Mouse (Mus musculus): ENCODE results near the gene Krtap14. TPM values are rescaled to one million over a fixed set of nuclear protein-coding genes. Genes with fewer than 3 reads are reported as not detected.

The Krtap14 gene
- total and polyA plus RNA-seq, 3 experiments: not detected

GRCm38 (mm10) chr16:88869311-88869710 lies 43.4 kb upstream of the Krtap14 start, which contains the start of gene Krtap19-1:
TSS of gene Krtap19-1 (minus strand) at chr16:88869411.
- Histone ChIP-seq H3K79me2 (replicated peaks; ENCODE audit: control insufficient read depth, extremely low read depth, insufficient read depth, poor library complexity, severe bottlenecking) (no peaks in the 10 kb centered on the region), H3K27ac (ENCODE audit: insufficient read depth, low read depth) (no peak within 1 kb of the TSS), H3K27me3 (replicated peaks) (no peaks in the 10 kb centered on the region), H3K9ac (ENCODE audit: insufficient read depth, low read depth) (no peak within 1 kb of the TSS), H3K4me2 (ENCODE audit: insufficient read depth, low read depth, poor library complexity, severe bottlenecking) (no peak within 1 kb of the TSS), H3K36me3 (replicated peaks in 1 of 2; ENCODE audit: control insufficient read depth in 1 of 2, insufficient read depth in 1 of 2, low read length in 1 of 2) (no peaks in the 10 kb centered on the region), H3K9me3 (replicated peaks; ENCODE audit: low read length) (peaks cover 28% of the 10 kb centered on the region), H3K4me1 (ENCODE audit: control insufficient read depth in 1 of 2, insufficient read depth in 2 of 2) (no peaks in the 10 kb centered on the region), H3K4me3 (replicated peaks in 1 of 3; ENCODE audit: low read depth in 2 of 3, low read length in 2 of 3, poor library complexity in 1 of 3) (no peak within 1 kb of the TSS)
- TF ChIP-seq MEF2A (IDR thresholded peaks at IDR 0.05; ENCODE audit: borderline replicate concordance, low read depth, low read length) (no peak), CHD1 (IDR thresholded peaks at IDR 0.05; ENCODE audit: low read depth, low read length) (no peak), SMC3 (IDR thresholded peaks at IDR 0.05; ENCODE audit: low read depth, low read length) (no peak), RCOR1 (conservative IDR thresholded peaks at IDR 0.05; ENCODE audit: low read depth, low read length) (no peak), E2F4 (IDR thresholded peaks at IDR 0.05; ENCODE audit: insufficient replicate concordance, low read depth, low read length) (no peak), CTCF (conservative IDR thresholded peaks at IDR 0.05 in 1 of 2, IDR thresholded peaks at IDR 0.05 in 1 of 2; ENCODE audit: low read depth in 2 of 2, low read length in 2 of 2) (no peak), POLR2A (IDR thresholded peaks at IDR 0.05; ENCODE audit: low read depth, low read length) (no peak), ZC3H11A (IDR thresholded peaks at IDR 0.05; ENCODE audit: low read depth, low read length) (no peak), ETS1 (conservative IDR thresholded peaks at IDR 0.05; ENCODE audit: low read depth, low read length) (no peak), MYC (IDR thresholded peaks at IDR 0.05; ENCODE audit: low read depth, low read length) (no peak), SIN3A (IDR thresholded peaks at IDR 0.05; ENCODE audit: low read length) (no peak), USF2 (conservative IDR thresholded peaks at IDR 0.05; ENCODE audit: low read depth, low read length) (no peak), TCF12 (IDR thresholded peaks at IDR 0.05; ENCODE audit: low read depth, low read length) (no peak)
- in situ Hi-C loops (cut with MboI; ENCODE audit: low pct_ligation_motif_present, low pct_unique_long_range_greater_than_20kb, low sequenced_read_pairs): no loop called here
- dilution Hi-C loops (cut with MboI; ENCODE audit: extremely low pct_ligation_motif_present, extremely low pct_unique_long_range_greater_than_20kb, low sequenced_read_pairs): no loop called here
- DNase-seq (ENCODE audit: extremely low read depth): no peak

GRCm38 (mm10) chr16:88864887-88865407 lies 39.0 kb upstream of the Krtap14 start:
- no peak overlapping the region for H3K27ac ChIP-seq (ENCODE audit: insufficient read depth, low read depth)
- H3K9me3 ChIP-seq (replicated peaks; ENCODE audit: low read length): peaks cover 52% of the 10 kb centered on the region
- H3K79me2 ChIP-seq (replicated peaks; ENCODE audit: control insufficient read depth, extremely low read depth, insufficient read depth, poor library complexity, severe bottlenecking): no peaks in the 10 kb centered on the region
- H3K9ac ChIP-seq (ENCODE audit: insufficient read depth, low read depth): no peak overlapping the region
- dilution Hi-C loops (cut with MboI; ENCODE audit: extremely low pct_ligation_motif_present, extremely low pct_unique_long_range_greater_than_20kb, low sequenced_read_pairs) (no loop called here), in situ Hi-C loops (cut with MboI; ENCODE audit: low pct_ligation_motif_present, low pct_unique_long_range_greater_than_20kb, low sequenced_read_pairs) (no loop called here)
- H3K4me1 ChIP-seq (ENCODE audit: control insufficient read depth in 1 of 2, insufficient read depth in 2 of 2): no peaks in the 10 kb centered on the region
- no peaks in the 10 kb centered on the region for H3K36me3 ChIP-seq (replicated peaks in 1 of 2; ENCODE audit: control insufficient read depth in 1 of 2, insufficient read depth in 1 of 2, low read length in 1 of 2)
- no peaks in the 10 kb centered on the region for H3K27me3 ChIP-seq (replicated peaks)
- no peak overlapping the region for H3K4me2 ChIP-seq (ENCODE audit: insufficient read depth, low read depth, poor library complexity, severe bottlenecking)
- DNase-seq (ENCODE audit: extremely low read depth): no peak
- TF ChIP-seq EP300 (IDR thresholded peaks at IDR 0.05; ENCODE audit: low read length): no peak
- TF ChIP-seq RAD21 (IDR thresholded peaks at IDR 0.05; ENCODE audit: low read depth, low read length): no peak
- TF ChIP-seq POLR2A (IDR thresholded peaks at IDR 0.05; ENCODE audit: low read depth, low read length): no peak
- no peak for TF ChIP-seq RCOR1 (conservative IDR thresholded peaks at IDR 0.05; ENCODE audit: low read depth, low read length)
- TF ChIP-seq TBP (conservative IDR thresholded peaks at IDR 0.05; ENCODE audit: low read depth, low read length): no peak
- TF ChIP-seq ETS1 (conservative IDR thresholded peaks at IDR 0.05; ENCODE audit: low read depth, low read length): no peak
- TF ChIP-seq CTCF (conservative IDR thresholded peaks at IDR 0.05 in 1 of 2, IDR thresholded peaks at IDR 0.05 in 1 of 2; ENCODE audit: low read depth in 2 of 2, low read length in 2 of 2): no peak
- no peak for TF ChIP-seq TCF12 (IDR thresholded peaks at IDR 0.05; ENCODE audit: low read depth, low read length)
- TF ChIP-seq MAX (IDR thresholded peaks at IDR 0.05; ENCODE audit: low read length): no peak
- TF ChIP-seq ZC3H11A (IDR thresholded peaks at IDR 0.05; ENCODE audit: low read depth, low read length): no peak
- TF ChIP-seq USF2 (conservative IDR thresholded peaks at IDR 0.05; ENCODE audit: low read depth, low read length): no peak
- TF ChIP-seq SIN3A (IDR thresholded peaks at IDR 0.05; ENCODE audit: low read length): no peak
- TF ChIP-seq BHLHE40 (IDR thresholded peaks at IDR 0.05; ENCODE audit: low read depth, low read length): no peak
- TF ChIP-seq MXI1 (IDR thresholded peaks at IDR 0.05; ENCODE audit: low read depth, low read length): no peak
- no peak for TF ChIP-seq ZKSCAN1 (IDR thresholded peaks at IDR 0.05; ENCODE audit: borderline replicate concordance, low read depth, low read length)
- TF ChIP-seq ZMIZ1 (IDR thresholded peaks at IDR 0.05; ENCODE audit: low read depth, low read length): no peak
- no peak for TF ChIP-seq HCFC1 (IDR thresholded peaks at IDR 0.05; ENCODE audit: low read depth, low read length)
- no peak for TF ChIP-seq UBTF (IDR thresholded peaks at IDR 0.05; ENCODE audit: low read depth, low read length)
- no peak for TF ChIP-seq MYC (IDR thresholded peaks at IDR 0.05; ENCODE audit: low read depth, low read length)
- no peak overlapping the region for H3K4me3 ChIP-seq (replicated peaks in 1 of 3; ENCODE audit: low read depth in 2 of 3, low read length in 2 of 3, poor library complexity in 1 of 3)
